Mouse (Mus musculus): ENCODE data around the gene St3gal3.

DNA sequence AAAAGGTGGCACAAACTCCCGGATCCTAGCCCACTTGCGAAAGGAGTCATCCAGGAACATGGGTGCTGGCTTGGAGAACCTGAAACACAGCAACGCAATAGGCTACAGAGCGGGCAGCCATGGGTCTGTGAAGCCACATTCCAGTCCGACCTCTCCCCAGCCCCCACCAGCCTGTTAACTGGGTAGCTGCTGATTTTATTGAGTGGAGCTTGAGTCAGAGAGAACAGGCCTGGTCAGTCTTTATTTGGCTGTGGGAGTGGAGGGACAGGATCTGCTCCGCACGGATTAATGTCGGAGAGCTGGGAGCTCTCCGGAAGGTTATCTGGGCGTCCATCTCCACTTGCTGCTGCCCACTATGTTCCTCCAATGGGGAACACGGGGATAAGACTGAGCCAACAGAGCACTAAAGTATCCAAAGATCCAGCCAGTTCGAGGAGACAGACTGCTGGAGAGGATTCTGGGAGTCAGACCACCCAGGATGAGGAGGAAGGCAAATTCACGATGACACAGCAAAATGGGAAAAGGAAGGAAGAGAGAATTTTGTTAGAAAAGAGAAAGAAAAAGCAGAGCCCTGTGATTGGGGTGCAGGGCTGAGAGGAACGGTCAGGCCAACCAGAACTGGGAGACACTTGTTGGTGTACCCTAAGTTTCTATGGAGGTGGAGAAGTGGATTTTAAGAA, 170.2 kb downstream of the St3gal3 start:
- no peak for TF ChIP-seq CTCF (IDR thresholded peaks at IDR 0.05 in 2 of 3, conservative IDR thresholded peaks at IDR 0.05 in 1 of 3; ENCODE audit: control insufficient read depth in 1 of 3, insufficient read depth in 1 of 3, low read depth in 2 of 3, low read length in 3 of 3, poor library complexity in 1 of 3, severe bottlenecking in 1 of 3)
- TF ChIP-seq POLR2A (IDR thresholded peaks at IDR 0.05; ENCODE audit: control insufficient read depth in 1 of 2, insufficient read depth in 1 of 2, low read depth in 1 of 2, low read length in 2 of 2, poor library complexity in 1 of 2): no peak
- no peak for TF ChIP-seq BHLHE40 (IDR thresholded peaks at IDR 0.05; ENCODE audit: borderline replicate concordance, low read depth, low read length)
- TF ChIP-seq TAL1 (IDR thresholded peaks at IDR 0.05; ENCODE audit: low read length): no peak
- TF ChIP-seq SMC3 (IDR thresholded peaks at IDR 0.05; ENCODE audit: low read depth, low read length): no peak
- no peak for TF ChIP-seq ZNF384 (IDR thresholded peaks at IDR 0.05; ENCODE audit: low read depth, low read length)
- no peak for TF ChIP-seq HCFC1 (IDR thresholded peaks at IDR 0.05; ENCODE audit: low read depth, low read length)
- TF ChIP-seq E2F4 (IDR thresholded peaks at IDR 0.05; ENCODE audit: borderline replicate concordance, low read depth, low read length): no peak
- no peak for TF ChIP-seq MYB (IDR thresholded peaks at IDR 0.05; ENCODE audit: low read depth, low read length)
